Mouse (Mus musculus): ENCODE results near the gene Plin5.

GRCm38 (mm10) chr17:56098180-56098579 is 19.2 kb downstream of the Plin5 start:
- TF ChIP-seq FLI1 (IDR thresholded peaks at IDR 0.05; ENCODE audit: low read length) (no peak), GATA1 (IDR thresholded peaks at IDR 0.05; ENCODE audit: borderline replicate concordance, low read length) (no peak)
